Mouse (Mus musculus) layer of hippocampus, postnatal 25 days (tissue): ENCODE results near the gene Wdr11. TPM values are rescaled to one million over a fixed set of nuclear protein-coding genes. Genes with fewer than 3 reads are reported as not detected.
A peak's percentile ranks its signal among the peaks of the same experiment; 100 is the strongest.

Experiments
- DNase-seq, 2 experiments: peaks; one replicate each; pipeline ENCODE4 v3.0.0; 2022; ENCODE audit warnings: mixed read lengths in 2 of 2, low spot score in 1 of 2; ENCODE audit errors: extremely low spot score in 1 of 2
- total RNA-seq, 2 experiments: library from RNA; stranded (reverse); gene quantifications; 2 replicates each; pipeline ENCODE4 v1.2.3; 2021

Wdr11 gene
- total RNA-seq, 2 experiments from 2014 or later, result 47.6 to 49.9 TPM

DNA sequence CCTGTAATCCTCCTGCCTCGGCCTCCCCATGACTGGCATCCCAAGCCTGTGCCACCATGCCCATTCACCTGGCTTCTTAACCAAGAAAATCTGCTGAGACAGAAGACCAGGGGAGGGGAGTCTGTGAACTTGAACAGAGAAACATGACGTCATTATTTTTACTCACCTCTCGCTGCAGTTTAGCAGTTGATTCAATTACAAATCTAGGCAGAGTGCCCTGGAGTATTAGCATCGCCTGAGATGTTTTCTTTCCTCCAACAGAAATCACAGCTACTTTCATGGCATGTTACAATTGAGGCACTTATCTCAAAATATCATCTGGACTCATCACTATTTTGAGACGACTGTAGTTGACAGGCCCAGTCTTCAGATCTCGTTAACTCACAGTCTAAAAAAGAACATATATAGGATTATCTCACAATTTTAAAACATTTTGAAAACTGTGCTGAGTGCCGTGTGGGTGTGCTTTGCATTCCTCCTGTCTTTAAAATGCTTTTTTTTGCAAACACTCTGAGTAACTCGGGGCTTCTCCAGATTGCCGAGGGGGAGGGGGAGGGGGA lies 61.3 kb downstream of the Wdr11 start:
- no peak for DNase-seq

DNA sequence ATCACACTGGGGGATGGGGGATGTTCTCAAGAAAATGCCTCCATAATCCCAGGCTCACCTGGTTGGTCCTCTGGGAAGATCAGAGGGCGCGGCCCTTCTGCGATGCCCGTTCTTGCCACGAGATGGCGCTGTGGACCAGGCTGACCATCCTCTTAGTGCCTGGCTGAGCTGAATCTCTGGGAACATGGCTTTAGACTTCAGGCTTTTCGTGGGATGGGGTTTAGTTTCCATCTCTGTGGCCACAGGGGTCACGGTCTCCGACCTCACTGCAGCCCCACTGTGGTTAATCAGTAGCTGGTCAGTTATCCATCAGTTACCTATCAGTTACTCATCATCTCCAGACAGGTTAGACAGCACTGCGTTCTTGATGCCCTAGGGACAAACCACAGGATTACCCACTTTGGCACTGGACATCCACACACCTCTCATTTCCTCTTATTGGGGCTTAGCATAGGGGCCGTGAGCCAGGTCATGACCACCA lies 62.2 kb downstream of the Wdr11 start:
- peak; percentile 79 to 95 for DNase-seq

DNA sequence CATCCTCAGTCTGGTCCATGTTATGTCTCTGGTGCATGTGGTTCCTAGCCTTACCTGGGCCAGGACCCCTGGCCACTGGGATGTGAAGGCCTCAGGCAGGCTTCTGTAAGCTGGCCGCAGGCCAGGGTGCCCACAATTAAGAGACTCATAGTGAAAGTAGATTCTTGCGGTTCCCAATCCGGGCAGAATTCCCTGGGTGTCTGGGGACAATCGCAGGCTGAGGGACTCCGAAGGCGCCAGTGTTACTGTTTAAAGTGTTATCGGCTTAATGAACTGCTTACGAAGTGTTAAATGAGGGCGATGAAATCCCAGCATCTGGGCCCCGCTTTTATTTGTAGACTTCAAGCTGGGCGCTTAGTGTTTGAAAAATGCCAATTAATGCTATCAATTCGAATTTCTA lies 63.3 kb downstream of the Wdr11 start:
- no peak for DNase-seq

DNA sequence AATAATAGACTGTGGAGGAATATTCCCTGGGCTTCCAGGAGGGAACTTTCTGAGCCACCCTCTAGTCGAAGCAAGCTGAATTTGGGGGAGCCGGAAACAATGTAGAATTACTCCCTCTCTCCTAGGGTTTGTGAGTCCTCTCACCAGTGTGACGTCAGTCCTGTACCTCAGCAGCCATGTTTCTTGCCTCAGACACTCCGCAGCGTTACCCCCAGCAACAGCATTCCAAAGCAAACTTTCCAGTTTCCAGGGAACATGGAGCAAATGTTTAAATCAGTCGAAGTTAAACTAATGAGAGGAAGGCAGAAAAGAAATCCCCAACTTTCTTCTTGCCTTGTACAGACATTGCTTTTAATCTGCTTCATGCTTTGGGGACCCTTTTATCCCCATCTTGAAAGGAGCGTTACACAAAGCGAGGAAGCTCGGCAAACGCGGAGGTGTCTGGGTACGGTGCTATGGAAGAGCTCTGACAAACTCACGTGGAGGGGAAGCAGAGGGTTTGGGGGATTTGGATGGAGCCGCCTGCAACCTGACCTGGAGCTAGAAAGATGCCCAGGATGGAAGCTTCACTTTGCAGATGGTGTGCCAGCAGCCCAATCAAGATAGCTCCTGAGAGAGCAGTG lies 64.1 kb downstream of the Wdr11 start:
- no peak for DNase-seq

DNA sequence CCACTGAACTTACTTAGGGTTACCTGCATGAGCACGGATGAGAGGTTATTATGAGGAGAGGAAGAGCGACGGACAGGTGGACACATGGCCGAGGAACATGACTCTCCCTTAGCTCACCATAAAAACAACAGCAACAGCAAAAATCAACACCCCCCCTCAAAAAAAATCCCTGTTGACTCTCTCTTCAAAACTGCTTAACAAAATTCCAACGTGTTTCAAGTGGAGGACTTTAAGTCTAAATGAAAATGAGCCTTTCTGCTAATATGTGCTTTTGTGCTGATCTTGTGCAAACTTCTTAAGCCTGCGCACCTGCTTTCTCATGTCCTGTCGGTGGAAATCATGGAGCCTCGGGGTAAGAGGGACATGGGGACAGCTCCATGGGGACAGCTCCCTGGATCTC lies 66.2 kb downstream of the Wdr11 start:
- DNase-seq, result no peak

DNA sequence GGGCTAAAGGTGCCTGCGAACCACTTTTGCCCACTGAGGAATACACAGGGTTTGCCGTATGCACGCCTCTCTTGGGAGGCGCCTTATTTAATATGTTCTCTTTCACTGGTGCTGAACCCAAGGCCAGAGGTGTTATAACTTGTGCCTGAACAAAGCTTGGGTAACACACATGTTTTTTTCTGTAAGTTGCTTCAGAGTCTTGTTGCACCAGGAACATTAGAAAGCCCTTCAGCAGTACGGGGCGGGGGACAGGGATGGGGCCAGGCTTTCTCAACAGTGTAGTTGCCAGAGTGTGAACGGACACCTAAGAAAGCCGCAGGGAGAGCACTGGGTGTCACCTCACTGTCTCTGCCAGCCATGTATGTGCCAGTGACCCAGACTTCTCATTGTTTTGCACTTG lies 68.1 kb downstream of the Wdr11 start:
- DNase-seq, result no peak

DNA sequence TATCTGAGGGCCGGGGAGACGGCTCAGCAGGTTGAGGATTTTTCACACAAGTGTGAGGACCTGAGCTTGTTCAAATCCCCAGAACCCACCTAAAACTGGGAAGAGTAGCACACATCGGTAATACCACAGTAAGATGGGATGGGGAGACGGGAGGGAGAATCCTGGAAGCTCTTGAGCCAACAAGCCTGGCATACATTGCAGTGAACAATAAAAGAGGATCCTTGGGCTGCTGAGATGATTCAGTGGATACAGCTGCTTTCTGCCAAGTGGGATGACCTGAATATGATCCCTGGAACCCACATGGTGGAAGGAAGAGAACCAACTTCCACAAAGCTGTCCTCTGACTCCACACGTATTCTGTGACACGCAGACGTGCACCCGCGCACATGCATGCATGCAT lies 68.9 kb downstream of the Wdr11 start:
- no peak for DNase-seq

DNA sequence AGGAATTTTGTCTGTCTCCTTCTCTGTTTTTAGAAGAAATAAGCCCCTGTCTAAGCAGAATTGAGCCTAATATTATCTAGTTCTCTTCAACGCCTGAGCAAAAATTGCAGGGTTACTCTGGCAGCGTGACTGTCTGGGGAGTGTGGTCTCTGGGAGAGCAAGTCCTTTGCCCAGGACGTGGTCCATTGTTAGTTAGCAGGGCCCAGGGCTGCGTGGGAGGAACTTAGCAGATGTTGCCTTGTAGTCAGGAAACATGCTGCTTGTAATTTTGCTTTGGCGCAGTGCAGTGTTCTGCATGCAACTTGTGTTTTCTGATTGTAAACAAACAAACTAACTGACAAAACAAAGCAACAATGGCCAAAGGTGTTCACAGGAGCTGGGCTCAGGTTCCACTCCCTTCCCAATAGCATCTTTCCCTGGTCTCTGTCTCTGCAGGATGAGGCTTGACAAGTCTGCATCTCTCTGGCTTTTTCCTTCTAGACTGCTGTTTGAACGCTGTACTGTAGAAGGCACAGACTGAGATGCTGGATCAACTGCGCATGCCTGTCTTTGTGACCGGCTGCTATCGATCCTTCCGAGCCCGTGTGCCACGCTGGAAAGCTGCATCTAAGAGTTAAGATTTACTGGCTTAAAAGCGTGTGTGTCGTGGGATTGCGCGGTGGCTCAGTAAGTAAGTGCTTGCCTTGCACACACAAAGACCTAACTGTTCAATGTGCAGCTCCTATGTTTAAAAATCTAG lies 70.6 kb downstream of the Wdr11 start:
- DNase-seq, result no peak

DNA sequence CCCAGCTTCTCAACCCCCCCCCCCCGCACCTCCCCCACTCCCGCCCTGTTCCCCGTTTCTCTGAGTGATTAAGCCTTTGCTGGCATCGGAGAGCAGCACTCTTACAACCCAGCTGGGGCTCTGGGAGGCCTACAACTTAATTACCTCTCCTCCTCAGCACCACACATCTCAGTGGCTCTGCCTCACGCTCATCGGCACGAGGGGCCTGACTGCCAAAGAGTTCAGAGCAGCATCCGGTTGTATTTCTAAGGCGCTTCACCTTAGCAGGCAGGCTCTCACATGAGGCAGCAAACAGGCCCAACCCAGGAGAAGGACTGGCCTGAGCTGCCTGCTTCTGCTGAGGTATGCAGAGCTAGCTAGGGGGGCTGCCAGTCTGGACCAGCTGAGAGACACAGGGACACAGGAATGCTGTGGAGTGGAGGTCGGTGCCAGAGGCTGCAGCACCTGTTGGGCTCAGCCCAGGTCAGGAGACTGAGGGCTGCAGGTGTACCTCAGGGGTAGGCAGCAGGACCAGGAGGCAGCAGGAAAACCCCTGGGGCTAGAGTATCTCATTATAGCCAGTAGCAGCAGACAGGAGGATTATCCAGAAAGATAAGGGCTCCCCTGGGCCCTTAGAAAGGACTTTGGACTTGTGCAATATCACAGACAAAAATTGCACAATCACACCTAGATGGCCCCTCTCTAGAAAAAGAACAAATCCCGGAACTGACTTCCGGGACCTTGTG lies 72.3 kb downstream of the Wdr11 start:
- no peak for DNase-seq

DNA sequence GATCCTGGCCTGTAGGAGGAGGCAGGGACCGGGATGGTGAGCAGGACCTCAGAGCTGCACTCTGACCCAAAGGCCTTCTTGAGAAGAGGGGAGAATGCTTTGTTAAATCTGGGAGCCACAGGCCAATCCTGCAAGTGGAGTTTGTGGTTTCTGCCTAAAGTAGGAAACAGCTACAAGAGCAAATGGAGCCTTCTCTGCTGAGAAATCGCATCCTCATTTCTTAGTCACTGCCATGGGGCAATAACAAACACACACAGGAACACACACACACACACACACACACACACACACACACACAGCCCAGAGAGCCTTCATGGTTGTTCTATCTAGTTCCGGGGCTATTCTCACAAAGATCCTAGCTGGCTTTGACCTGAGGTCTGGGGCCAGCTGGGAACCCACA lies 73.7 kb downstream of the Wdr11 start:
- DNase-seq, result no peak

DNA sequence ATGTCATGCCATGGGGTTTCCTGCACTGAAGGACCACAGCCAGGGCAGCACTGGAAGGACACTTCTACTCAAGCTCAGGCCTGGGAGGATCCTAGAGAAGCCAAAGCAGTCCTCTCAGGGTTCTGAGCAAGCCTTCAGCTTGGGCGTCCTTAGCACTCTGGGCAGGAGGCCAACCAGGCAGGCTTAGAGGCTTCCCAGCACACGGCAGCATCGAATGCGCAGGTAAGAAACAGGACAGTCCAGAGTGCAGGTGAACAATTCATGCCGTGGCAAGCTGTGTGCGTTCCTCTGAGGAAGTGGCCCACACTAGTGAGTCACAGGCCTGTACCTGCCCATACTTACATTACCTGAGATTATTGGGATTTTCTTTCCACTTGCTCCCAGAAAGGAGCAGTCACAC lies 74.3 kb downstream of the Wdr11 start:
- no peak for DNase-seq

DNA sequence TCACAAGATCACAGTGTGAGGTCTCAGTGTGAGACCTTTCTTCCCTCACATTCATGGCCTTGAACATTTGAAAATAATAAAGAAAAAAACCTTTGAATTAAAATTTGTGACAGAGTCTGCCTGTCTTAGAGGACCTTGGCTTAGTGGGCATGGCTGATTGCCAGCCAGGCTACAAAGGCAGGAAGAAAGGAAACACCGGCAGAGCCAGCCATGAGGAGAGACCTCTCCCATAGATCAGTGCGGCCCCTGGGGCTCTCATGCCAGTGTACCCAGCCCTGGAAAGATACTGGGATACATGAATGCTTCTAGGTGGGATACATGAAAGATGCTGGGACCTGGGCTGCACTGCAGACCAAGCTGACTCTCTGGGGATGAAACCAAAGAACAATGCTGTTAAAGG lies 74.9 kb downstream of the Wdr11 start:
- no peak for DNase-seq

DNA sequence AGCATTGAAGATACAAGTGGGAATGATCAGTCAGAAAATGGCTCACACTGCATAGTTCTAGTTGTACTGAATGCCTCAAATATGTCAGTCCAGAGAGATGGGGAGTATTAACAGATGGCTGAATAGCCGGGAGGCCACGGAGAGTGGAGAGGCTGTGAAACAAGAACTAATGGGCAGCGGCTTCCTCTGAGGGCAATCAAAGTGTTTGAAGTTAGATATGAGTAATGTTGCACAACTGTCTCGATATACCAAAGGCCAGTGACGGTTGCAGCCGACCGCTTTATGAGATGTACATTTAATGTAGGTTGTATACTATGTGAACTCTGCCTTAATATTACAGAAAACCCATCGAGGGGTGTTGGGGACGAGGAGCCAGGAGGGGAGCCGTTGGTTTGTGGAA lies 78.6 kb downstream of the Wdr11 start:
- DNase-seq, result no peak

DNA sequence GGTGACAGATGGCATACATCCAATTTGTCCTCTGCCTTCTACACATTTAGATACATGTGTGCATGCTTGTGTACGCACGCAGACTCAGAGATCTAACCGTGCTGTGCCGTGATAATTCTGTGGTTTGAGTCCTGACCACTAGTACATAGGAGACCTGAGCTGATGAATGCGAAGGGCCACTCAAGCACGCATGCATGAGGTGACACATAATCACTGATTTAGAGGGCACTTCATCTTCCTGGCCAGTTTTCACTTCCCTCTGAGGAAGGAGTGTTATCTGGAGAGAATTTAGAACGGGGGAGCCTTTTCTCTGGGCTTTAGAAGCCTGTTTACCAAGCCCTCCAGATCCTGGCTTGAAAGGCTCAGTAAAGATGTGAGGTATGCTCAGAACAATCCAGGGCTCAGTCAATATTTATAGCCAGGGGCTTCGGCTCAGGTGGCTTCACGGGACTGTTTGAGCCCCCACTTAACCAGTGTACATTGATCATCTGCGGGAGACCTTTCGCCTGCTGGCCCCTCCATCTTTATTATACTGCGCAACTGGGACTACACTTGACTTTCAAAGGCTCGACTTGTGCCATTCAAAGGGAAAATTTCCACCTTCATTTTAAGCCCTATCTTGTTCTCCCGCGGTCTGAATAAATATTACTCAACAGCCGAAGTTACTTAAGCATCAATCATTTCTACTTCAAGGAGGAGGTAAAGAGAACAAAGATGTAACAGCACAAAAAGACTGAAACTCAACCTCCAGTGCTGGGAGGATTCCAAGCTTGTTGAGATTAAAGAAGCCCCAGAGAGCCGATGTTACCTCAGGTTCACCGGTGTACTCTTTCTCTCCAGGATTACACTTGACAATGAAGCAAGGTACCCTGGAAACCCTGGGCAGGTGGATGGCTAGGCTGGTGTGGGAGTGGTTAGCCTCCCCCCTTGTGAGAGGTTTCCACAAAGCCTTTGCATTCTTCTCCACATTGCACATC lies 80.3 kb downstream of the Wdr11 start:
- DNase-seq, result no peak

DNA sequence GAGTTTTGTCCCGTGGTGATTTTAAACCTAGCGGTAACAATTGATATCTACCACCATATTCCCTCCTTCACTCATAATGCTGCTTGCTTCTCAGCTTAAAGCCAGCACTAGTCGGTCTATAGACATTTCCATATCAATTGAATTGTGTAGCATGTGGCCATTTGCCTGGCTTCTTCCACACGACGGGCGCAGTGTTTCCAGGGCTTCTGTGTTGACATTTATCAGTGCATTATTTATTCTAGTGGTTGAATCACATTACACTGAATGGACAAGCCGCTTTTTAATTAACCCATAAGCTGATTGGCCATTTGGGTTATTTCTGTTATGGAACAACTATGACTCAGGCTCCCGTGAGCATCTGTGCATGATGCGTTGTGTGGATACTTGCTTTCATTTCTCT lies 82.1 kb downstream of the Wdr11 start:
- DNase-seq, result no peak

DNA sequence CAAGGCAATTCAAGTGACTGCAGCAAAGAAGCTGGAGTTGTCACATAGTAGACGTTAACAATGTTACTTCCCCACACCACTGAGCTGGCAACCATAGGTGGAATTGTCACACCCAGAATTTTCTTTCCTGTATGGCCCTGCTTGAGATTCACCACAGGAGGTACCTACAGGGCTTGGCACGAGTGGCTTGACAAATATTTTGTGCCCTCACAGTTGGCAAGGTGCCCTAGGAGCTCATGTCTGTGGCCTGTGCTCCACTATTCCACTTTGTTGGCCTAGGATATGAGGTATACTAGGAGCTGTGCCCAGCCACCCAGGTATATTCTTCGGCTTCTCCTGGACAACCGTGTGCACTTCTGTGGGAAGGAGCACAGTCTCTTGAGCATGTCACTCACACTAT lies 82.9 kb downstream of the Wdr11 start:
- DNase-seq, result no peak

DNA sequence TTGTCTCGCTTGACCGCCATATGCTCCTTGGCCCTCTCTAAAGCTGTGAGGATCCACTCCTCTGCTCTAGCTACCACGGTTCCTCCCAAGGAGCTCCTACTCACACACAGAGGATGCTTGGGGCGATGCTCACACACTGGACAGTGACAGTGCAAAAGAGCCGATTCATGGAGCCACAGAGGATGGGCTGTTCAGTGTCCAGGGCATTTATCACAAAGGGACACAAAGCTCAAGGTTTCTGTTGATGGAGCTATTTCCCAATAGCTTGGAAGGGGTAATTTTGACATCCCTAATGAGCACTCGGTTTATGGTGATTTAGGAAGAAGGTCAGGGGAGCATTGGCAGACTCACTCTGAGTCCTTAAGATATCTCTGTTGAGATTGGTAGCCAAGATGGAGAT lies 84.2 kb downstream of the Wdr11 start:
- DNase-seq, result no peak

DNA sequence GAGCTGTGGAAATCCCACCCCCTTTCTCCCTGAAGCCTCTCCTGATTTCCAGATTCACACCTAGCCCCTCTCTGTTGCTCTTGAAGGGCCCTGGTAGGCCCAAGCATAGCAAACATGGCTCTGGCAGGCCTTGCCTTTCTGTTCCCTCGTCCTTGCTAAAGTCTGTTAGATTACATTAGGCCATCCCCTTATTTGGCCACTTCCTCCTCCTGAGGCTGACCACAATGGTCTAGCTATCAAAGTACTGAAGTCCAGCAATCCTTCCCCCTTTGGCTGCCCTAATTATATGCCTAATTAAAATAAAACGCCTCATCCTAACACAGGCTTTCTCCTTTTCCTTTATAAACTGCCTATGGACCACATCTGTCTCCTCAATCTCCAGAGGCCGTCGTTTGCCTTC lies 85.5 kb downstream of the Wdr11 start:
- DNase-seq, result no peak

DNA sequence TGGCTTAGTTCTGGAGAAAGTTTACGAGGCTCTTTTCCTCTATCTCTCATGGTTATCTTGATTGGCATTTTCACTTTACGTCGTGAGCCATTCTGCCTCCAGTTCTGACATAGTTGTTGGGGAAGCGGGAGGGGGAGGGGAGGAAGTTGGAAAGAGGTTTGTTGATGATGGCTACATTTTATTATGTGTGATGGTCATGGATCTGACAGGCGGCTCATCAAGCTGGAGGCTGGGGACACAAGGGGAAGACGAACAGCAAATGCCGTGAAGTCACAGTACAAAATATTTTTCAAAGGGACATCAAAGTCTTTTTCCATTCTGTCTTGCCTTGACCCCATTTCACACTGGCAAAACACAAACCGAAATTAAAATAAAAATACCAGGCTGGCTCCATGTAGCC lies 86.8 kb downstream of the Wdr11 start:
- DNase-seq, result no peak

DNA sequence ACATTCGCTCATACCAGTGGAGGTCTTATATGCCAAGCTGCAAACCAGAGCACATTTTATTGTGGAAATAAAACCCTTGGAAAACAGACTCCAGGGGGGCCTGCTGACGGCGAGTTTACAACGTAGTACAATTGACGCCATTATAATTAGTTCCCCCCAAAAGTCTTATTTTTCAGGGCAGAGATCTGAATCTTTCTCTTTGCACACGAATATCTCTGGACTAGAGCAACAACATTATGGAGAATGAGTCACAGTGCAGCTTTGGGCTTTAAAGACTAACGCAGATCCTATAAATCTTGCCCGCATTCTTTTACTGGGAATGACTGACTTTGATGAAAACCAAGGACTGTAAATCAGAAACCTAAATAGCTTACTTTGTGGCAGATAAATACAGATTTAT lies 87.3 kb downstream of the Wdr11 start:
- no peak for DNase-seq
